Mouse (Mus musculus) liver, postnatal 0 days (tissue): ENCODE measurements at regions not wholly inside any gene's neighbourhood (a gene's known extent, or its start where the extent isn't known, plus 50 kb on each side); places are given as distances from the start of the nearest gene placed in this dataset.

Experiments used
- CTCF ChIP-seq: sonication (generic); IDR thresholded peaks from 2 replicates; pipeline ENCODE4 v1.5.1; 2016; ENCODE audit warnings: antibody characterized with exemption, low read depth
- EP300 ChIP-seq: IDR thresholded peaks from 2 replicates; pipeline ENCODE4 v1.6.1; 2016; ENCODE audit warnings: antibody characterized with exemption, low read depth, mild to moderate bottlenecking

- peak; percentile 48 for TF ChIP-seq CTCF
- TF ChIP-seq EP300, result no peak
Observed at GRCm38 (mm10) chr6:101684390-101684789, 306.7 kb upstream of the Pdzrn3 start.
